Mouse (Mus musculus): Measurements from ENCODE around the gene Gm5890.
"Not testable (repeated sequence)": the region's sequence is repeated elsewhere in the genome, so short reads cannot be mapped to it uniquely, and the experiment has no call there.

The Gm5890 gene

GRCm38 (mm10) chr7:20262734-20263133, at the start of gene Gm5890:
Gene Gm5890, minus strand, starts transcription at chr7:20262834.
- not testable (repeated sequence) for DNase-seq

GRCm38 (mm10) chr7:20233728-20234127, 28.9 kb downstream of the Gm5890 start, which contains the start of gene Gm4498:
Gene Gm4498, minus strand, starts transcription at chr7:20233828.
- DNase-seq: not testable (repeated sequence)

Measured in cerebellum, postnatal 25 days (tissue).